Mouse (Mus musculus) kidney, postnatal 0 days (tissue): ENCODE data around the gene Sdk1. TPM values are rescaled to one million over a fixed set of nuclear protein-coding genes. Genes with fewer than 3 reads are reported as not detected.

Source experiments
- ATAC-seq: fragments of 200-750 bp; cut with Nextera tagmentation; replicated peaks from 2 replicates; pipeline ENCODE4 v1.8.0; 2017; ENCODE audit warnings: low read depth, moderate number of reproducible peaks, moderate TSS enrichment, moderate library complexity; ENCODE audit not compliant: low FRiP score
- DNase-seq: peaks from one replicate; pipeline ENCODE4 v3.0.0-alpha.2; 2016; ENCODE audit warnings: low spot score
- H3K27ac ChIP-seq: fragments of 300-500 bp; sonication (generic); 2 replicates; pipeline ENCODE4 v1.5.1; 2014; ENCODE audit warnings: mild to moderate bottlenecking
- H3K27me3 ChIP-seq: fragments of 300-500 bp; sonication (generic); 2 replicates; pipeline ENCODE4 v1.6.1; 2014; ENCODE audit warnings: low read length, mixed read lengths; ENCODE audit not compliant: insufficient read depth
- H3K36me3 ChIP-seq: fragments of 300-500 bp; sonication (generic); 2 replicates; pipeline ENCODE4 v1.6.1; 2014; ENCODE audit warnings: low read length, mixed read lengths; ENCODE audit not compliant: insufficient read depth
- H3K4me1 ChIP-seq: fragments of 300-500 bp; sonication (generic); replicated peaks from 2 replicates; pipeline ENCODE4 v1.6.1; 2014; ENCODE audit warnings: antibody characterized with exemption, low read length, mixed read lengths; ENCODE audit not compliant: insufficient read depth
- H3K4me2 ChIP-seq: fragments of 300-500 bp; sonication (generic); 2 replicates; pipeline ENCODE4 v1.6.1; 2014; ENCODE audit warnings: mild to moderate bottlenecking, low read length, moderate library complexity, mixed read lengths
- H3K4me3 ChIP-seq: fragments of 300-500 bp; sonication (generic); replicated peaks from 2 replicates; pipeline ENCODE4 v1.5.1; 2014; ENCODE audit warnings: low read depth, low read length
- H3K9ac ChIP-seq: fragments of 300-500 bp; sonication (generic); 2 replicates; pipeline ENCODE4 v1.6.1; 2014; ENCODE audit warnings: low read depth, low read length
- H3K9me3 ChIP-seq: fragments of 300-500 bp; sonication (generic); replicated peaks from 2 replicates; pipeline ENCODE4 v1.6.1; 2016; ENCODE audit warnings: low read length, inconsistent platforms, mixed read lengths
- CTCF ChIP-seq: IDR thresholded peaks from 2 replicates; pipeline ENCODE4 v1.5.1; 2016; ENCODE audit warnings: antibody characterized with exemption, low read depth, mild to moderate bottlenecking, moderate library complexity
- WGBS: fragments of 180-500 bp; shearing (Covaris S2); extraction: QIAGEN DNeasy Blood & Tissue Kit; methylation state at CpG from one replicate; pipeline ENCODE4 v1.1.7; 2014; 5-methylcytosine and 5-hydroxymethylcytosine counted together
- polyA plus RNA-seq: library from polyadenylated mRNA; unstranded; fragments of >200 nt; fragmentation: Nextera tagmentation; extraction: Ambion mirVana; gene quantifications from 2 replicates; pipeline ENCODE4 v1.2.1, GENCODE M21; 2015

Gene Sdk1
- 2.1 and 2.2 TPM in 2 replicates for polyA plus RNA-seq

GRCm38 (mm10) chr5:141240841-141241543, at the start of gene Sdk1:
TSS of gene Sdk1 (plus strand) at chr5:141241490.
- Histone ChIP-seq H3K27ac (no peak within 1 kb of the TSS), H3K36me3 (no peaks in the 10 kb centered on the region), H3K9ac (peak within 1 kb of the TSS; percentile 75), H3K27me3 (peaks cover 17% of the 10 kb centered on the region; the same call in 1 of the 2 replicates), H3K4me1 (peaks cover 19% of the 10 kb centered on the region), H3K4me3 (peak within 1 kb of the TSS; percentile 66), H3K4me2 (peak within 1 kb of the TSS; percentile 97), H3K9me3 (no peaks in the 10 kb centered on the region)
- WGBS: under 1% methylated on average over 73 of the region's 77 CpGs
- DNase-seq (peak; percentile 97), ATAC-seq (peak; percentile 90)
- peak; percentile 77 for TF ChIP-seq CTCF

DNA sequence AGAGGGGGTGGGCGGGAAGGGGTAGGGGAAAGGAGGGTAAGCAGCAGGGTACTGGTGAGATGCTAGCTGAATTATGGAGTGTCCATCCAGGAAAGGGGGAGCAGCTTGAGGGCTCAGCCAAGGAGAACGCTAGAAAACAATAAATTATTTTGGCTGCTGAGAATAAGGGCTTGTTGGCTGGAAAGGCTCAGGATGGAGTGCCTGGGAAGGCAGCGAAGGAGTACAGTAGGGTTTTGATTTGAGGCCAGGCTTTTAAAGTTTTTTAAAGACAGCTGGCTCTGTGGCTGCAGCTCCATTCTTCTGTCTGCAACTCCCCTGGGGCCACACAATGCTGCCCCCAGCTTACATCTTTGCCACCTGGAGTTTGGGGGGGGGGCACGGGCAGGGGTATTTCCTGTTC, 44.0 kb upstream of the Sdk1 start:
- peak overlapping the region; percentile 32; the same call in 1 of the 2 replicates for H3K4me2 ChIP-seq
- H3K4me3 ChIP-seq: no peak overlapping the region
- H3K36me3 ChIP-seq: no peaks in the 10 kb centered on the region
- ATAC-seq: no peak
- H3K27me3 ChIP-seq: no peaks in the 10 kb centered on the region
- H3K9ac ChIP-seq: no peak overlapping the region
- 0 out of 2 replicates have a peak, but pooled peaks cover 3% of the 10 kb centered on the region for H3K4me1 ChIP-seq
- WGBS: 19% methylated on average over 4 of the region's 4 CpGs
- peak; percentile 84 for DNase-seq
- H3K27ac ChIP-seq: no peak overlapping the region
- TF ChIP-seq CTCF: no peak
- H3K9me3 ChIP-seq: no peaks in the 10 kb centered on the region

GRCm38 (mm10) chr5:141202276-141203065, 38.8 kb upstream of the Sdk1 start:
- TF ChIP-seq CTCF: no peak
- 78% methylated on average over 11 of the region's 11 CpGs for WGBS
- no peaks in the 10 kb centered on the region for H3K36me3 ChIP-seq
- no peaks in the 10 kb centered on the region for H3K27me3 ChIP-seq
- DNase-seq (no peak), ATAC-seq (no peak)
- H3K4me3 ChIP-seq: no peak overlapping the region
- no peak overlapping the region for H3K4me2 ChIP-seq
- no peak overlapping the region for H3K9ac ChIP-seq
- no peak overlapping the region for H3K27ac ChIP-seq
- H3K9me3 ChIP-seq: no peaks in the 10 kb centered on the region
- no peaks in the 10 kb centered on the region for H3K4me1 ChIP-seq

DNA sequence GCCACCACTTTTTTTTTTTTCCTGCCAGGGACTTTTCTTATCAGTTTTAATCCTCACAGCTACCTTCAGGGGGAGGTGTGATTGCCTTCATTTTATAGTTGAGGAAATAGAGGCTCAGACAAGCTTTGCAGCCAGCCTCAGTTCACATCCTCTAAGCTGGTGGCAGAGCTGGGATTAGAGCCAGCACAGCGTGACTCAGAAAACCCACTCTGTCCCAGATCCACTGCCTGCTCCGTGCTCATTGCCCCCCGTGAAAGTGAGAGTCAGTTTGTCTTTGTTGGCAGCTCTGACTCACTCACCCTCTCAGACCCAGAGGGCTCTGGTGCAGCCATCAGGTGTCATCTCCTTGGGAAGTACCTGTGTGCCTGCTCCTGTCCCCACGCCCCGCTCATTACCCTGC, 34.2 kb upstream of the Sdk1 start:
- Histone ChIP-seq H3K36me3 (no peaks in the 10 kb centered on the region), H3K4me2 (no peak overlapping the region), H3K4me3 (no peak overlapping the region), H3K4me1 (no peaks in the 10 kb centered on the region), H3K27me3 (no peaks in the 10 kb centered on the region), H3K27ac (no peak overlapping the region), H3K9ac (no peak overlapping the region), H3K9me3 (no peaks in the 10 kb centered on the region)
- DNase-seq: no peak
- 52% methylated on average over 5 of the region's 5 CpGs for WGBS
- no peak for ATAC-seq
- no peak for TF ChIP-seq CTCF

DNA sequence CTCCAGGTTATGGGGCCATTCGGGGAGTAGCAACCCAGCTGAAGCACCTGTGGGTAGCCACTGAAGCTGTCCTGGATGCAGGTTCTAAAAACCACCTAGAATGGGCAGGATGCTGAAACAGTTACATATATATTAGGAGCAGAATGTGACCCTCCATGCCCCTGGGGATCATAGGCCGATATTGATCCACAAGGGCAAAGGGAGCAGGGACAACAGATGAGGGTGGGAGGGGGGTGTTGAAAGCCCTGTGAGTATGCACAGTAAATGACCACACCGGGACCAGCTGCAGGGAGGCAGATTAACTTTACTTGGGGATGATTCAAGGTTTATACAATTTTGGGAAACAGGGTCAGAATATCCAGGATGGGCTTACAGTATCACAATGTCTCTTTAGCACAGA, 16.0 kb upstream of the Sdk1 start:
- no peaks in the 10 kb centered on the region for H3K36me3 ChIP-seq
- no peaks in the 10 kb centered on the region for H3K9me3 ChIP-seq
- H3K27me3 ChIP-seq: no peaks in the 10 kb centered on the region
- WGBS: 77% methylated on average over 3 of the region's 3 CpGs
- H3K9ac ChIP-seq: no peak overlapping the region
- DNase-seq (no peak), ATAC-seq (no peak)
- no peak for TF ChIP-seq CTCF
- no peak overlapping the region for H3K4me3 ChIP-seq
- H3K27ac ChIP-seq: no peak overlapping the region
- H3K4me2 ChIP-seq: no peak overlapping the region
- H3K4me1 ChIP-seq: no peaks in the 10 kb centered on the region

GRCm38 (mm10) chr5:141234326-141234725, 7.0 kb upstream of the Sdk1 start:
- Histone ChIP-seq H3K9me3 (no peaks in the 10 kb centered on the region), H3K27ac (no peak overlapping the region), H3K36me3 (no peaks in the 10 kb centered on the region), H3K4me2 (no peak overlapping the region), H3K4me3 (no peak overlapping the region), H3K27me3 (0 out of 2 replicates have a peak, but pooled peaks cover 6% of the 10 kb centered on the region), H3K4me1 (no peaks in the 10 kb centered on the region), H3K9ac (no peak overlapping the region)
- no peak for DNase-seq
- no peak for ATAC-seq
- TF ChIP-seq CTCF: no peak
- 34% methylated on average over 4 of the region's 4 CpGs for WGBS
